Mouse (Mus musculus): Measurements from ENCODE around the gene Gm21962. TPM values are rescaled to one million over a fixed set of nuclear protein-coding genes. Genes with fewer than 3 reads are reported as not detected.
"Not testable (repeated sequence)": the region's sequence is repeated elsewhere in the genome, so short reads cannot be mapped to it uniquely, and the experiment has no call there.

Gene Gm21962
- not detected in 2 replicates for polyA plus RNA-seq (2012)

DNA sequence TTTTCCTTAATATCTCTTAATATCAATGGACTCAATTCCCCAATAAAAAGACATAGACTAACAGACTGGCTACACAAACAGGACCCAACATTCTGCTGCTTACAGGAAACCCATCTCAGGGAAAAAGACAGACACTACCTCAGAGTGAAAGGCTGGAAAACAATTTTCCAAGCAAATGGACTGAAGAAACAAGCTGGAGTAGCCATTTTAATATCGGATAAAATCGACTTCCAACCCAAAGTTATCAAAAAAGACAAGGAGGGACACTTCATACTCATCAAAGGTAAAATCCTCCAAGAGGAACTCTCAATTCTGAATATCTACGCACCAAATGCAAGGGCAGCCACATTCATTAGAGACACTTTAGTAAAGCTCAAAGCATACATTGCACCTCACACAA, at the start of gene Gm21962:
Gene Gm21962, plus strand, starts transcription at position 301 of the 400 bp plus-strand sequence.
- not testable (repeated sequence) for TF ChIP-seq GATA1 (IDR thresholded peaks at IDR 0.05; ENCODE audit: low read length)

DNA sequence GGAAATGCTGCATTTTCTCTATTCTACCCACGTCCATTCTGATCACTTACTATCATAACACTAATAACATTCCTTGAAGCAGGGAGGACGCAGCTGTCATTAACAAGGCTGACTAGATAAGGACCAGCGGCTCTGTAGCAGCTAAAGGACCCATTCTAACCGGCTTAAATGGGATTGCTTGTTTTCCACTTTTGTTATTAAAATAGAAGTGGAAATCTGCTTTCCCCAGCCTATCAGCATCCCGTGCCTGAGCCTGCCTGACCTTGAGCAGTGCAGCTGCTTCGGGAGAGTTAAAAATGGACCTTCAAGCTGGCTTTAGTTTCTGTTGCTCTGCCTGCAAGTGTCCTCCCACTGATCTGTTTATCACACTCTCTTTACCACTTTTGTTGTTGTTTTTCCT, 49.2 kb upstream of the Gm21962 start:
- TF ChIP-seq GATA1 (IDR thresholded peaks at IDR 0.05; ENCODE audit: low read length), result no peak

DNA sequence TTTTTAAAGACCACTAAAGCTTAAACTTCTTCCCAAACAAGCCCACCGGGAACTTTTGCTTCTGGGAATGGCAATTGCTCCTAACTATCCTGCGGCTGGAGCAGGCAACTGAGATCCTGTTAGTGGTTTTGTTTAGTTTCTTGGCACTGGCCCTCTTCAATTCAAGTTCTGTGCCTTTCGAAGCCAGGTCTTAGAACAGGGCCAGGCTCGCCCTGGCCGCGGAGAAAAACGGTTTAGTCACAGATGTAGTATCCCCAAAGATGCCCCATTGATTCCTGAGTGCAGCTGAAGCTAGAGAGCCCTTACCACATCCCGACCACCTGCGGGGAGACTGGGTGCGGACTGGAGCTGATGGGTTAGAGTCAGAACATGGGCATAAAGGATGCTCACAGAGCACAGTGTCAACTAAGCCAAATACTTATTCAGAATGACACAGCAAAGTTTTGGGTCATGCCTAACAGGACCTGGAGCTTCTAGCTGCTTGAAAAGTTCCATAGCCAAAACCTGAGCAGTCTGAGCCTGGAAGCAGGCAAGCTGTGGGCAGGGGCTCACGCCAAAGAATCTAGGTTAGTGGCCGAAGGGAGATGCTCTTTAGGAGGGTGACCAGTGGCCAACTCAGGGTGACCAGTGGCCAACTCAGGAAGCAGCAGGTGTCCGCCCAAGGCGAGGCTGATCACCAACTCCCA, 48.3 kb upstream of the Gm21962 start:
- TF ChIP-seq GATA1 (IDR thresholded peaks at IDR 0.05; ENCODE audit: low read length), result no peak

DNA sequence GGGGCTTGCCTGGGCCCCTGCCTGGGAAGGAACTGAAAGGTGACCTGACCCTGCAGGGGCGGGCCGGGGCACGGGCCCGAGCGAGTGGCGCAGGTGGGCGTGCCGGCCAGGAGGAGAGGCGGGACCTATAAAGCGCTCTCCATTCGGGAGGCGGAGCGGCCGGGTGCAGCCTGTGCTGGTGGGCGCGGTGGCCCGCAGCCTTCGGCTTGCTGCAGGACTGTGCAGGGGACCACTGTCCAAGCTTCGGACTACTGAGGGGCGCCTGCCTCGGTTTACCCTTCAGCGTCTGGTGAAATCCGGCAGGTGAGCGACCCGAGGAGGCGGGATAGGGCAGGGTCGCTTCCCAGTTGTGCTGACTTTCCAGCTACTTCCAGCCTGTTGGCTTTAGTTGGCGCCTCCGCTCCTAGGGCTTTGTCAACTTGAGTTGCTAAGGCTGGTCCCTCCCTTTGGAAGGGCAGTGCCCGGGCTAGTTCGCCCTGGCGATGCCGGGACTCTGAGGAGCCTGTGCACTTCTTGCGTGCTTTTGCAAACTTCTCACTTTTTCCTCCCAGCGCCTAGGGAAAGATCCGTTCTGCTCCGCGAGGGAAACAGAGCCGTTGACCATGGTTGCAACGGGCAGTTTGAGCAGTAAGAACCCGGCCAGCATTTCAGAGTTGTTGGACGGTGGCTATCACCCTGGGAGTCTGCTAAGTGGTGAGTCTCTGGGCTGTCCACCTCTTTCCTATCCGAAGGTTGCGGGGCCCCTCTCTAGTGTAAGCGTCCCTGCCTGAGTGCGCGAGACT, 47.6 kb upstream of the Gm21962 start:
- TF ChIP-seq GATA1 (IDR thresholded peaks at IDR 0.05; ENCODE audit: low read length), result no peak

DNA sequence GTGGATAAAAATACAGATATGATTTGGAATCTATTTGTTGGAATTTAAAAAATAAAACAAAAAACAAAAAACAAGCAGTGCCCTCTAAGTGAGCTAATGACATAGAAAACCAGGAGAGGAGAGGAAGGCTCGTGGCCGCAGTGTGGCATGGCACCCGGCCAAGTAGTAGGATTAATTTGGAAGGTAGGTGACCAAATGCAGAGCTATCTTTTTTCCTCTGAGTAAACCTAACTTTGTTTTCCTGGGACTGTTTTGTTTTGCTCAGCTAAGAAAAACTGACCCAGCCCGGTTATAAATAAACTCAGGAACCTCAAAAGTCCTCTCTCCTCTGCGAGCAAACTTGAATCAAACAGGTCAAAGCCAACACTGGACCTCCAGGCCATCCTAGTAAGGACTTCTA, 46.3 kb upstream of the Gm21962 start:
- TF ChIP-seq GATA1 (IDR thresholded peaks at IDR 0.05; ENCODE audit: low read length), result no peak

DNA sequence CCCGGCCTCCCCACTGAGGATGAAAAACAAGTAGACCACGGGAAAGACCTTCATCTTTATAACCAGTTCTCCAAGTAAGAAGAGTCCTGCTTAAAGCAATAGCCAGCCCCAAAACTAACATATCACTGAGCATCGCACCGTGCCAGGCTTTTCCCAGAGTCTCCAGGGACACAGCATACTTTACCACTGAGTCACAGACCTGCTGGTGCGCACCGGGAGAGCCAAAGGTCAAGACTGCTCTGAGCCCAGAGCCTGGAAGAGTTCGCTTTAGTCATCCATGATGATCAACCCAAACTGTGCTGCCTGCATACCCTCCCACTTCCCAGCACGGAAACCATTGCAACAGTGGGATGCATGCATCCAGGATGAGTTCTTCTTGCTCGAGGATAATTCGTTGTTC, 37.6 kb upstream of the Gm21962 start:
- no peak for TF ChIP-seq GATA1 (IDR thresholded peaks at IDR 0.05; ENCODE audit: low read length)

DNA sequence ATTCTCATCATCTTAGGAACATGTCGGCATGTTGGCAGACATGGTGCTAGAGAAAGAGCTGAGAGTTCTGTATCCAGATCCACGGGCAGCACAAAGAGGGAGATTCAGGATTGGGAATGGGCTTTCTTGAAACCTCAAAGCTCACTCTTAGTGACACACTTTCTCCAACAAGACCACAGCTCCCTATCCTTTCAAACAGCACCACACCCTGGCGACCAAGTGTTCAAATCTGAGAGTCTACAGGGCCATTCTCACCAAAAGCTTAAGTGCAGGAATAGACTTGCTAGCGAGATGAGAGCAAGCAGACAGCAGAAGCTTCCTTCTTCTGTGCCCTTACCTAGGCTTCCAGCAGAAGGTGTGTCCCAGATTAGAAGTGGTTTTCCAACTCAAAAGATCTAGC, 34.8 kb upstream of the Gm21962 start:
- TF ChIP-seq GATA1 (IDR thresholded peaks at IDR 0.05; ENCODE audit: low read length), result no peak

DNA sequence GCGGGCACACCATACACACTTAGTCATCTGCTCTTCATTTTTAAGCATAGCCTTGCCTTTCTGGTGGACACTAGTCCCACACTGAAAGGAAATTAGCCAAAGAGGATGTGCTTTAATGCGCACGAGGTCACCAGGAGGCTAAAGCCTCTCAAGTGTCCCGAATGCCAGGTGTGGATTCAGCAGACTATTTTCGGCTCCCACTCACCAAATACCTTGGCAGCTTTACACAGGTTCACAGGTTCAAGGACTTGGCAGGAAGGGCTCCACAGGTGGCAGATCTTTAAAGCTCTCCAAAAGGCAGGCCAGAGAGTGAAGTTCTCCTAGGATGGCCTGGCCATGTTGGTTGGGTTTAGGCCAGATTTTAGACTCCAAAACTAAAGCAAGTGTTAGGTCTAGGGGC, 30.1 kb upstream of the Gm21962 start:
- no peak for TF ChIP-seq GATA1 (IDR thresholded peaks at IDR 0.05; ENCODE audit: low read length)

DNA sequence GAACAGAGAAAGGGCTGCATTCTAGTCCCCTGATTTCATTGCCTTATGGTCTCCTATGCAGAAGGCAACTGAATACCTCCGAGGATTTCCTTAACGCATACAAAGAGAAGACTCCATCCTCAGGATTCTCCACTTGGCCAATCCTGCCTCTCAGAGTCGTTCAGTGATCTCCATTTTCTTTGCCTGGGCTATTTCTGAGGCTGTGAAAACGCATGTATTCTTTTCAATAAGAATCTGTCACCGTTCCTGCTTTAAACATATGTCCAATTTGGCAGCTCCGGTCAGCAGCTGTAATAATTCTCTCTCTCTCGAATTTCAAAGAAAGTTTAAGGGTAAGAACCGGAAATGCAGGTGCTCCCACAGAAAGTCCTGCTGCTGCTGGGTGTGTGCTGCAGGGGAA, 29.2 kb upstream of the Gm21962 start:
- TF ChIP-seq GATA1 (IDR thresholded peaks at IDR 0.05; ENCODE audit: low read length), result no peak

DNA sequence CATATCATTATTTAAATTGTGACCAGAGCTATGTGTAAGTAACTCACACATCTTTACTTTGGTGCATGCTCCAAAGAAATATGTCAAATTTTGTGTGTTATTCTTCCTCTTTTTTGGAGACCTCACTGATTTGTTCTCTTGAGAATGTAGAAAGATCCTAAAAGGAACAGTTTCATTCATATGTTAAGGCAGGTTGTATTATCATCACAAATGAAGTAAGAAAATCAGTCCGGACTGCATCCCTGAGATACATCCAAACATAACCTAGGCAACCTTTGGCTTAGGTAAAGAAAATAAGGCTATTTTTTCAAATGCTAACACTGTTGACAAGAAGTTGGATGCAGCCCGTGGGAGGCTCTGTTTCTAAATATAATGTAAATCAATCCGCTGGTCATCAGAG, 28.8 kb upstream of the Gm21962 start:
- TF ChIP-seq GATA1 (IDR thresholded peaks at IDR 0.05; ENCODE audit: low read length), result no peak

DNA sequence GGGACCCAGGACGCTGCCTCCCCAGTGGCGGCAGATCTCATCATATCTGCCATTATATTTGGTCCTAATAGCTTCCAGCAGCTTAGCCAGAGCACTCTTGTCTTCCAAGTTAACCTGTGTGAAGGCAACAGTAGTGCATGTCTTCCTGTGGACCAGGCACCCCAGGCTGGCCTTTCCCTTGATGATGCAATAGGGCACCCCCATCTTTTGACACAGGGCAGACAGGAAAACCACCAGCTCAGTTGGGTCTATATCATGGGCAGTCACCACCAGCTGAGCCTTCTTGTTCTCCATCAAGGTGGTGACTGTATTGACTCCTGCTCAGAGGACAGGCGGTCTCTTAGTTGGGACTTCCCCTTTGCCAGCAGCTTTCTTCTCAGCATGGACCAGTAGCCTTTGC, 27.2 kb upstream of the Gm21962 start:
- no peak for TF ChIP-seq GATA1 (IDR thresholded peaks at IDR 0.05; ENCODE audit: low read length)

DNA sequence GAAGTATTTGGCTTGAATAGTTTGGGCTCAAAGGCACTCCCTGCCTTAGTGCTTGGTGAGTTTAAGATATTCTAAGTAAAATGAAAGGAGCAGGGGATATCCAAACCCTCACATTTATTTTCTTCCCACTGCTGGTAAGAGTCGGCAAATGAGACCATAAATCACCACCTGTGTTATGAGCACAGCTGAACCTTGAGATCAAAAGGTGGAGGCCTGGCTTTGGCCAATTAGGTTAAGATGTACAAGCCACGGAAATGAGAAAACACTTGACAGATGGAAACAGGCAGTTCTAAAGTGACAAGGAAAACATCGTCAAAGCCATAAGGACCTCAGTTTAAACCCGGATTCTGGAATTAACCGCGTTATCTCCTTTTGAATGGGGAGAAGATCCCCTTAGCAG, 26.4 kb upstream of the Gm21962 start:
- no peak for TF ChIP-seq GATA1 (IDR thresholded peaks at IDR 0.05; ENCODE audit: low read length)

DNA sequence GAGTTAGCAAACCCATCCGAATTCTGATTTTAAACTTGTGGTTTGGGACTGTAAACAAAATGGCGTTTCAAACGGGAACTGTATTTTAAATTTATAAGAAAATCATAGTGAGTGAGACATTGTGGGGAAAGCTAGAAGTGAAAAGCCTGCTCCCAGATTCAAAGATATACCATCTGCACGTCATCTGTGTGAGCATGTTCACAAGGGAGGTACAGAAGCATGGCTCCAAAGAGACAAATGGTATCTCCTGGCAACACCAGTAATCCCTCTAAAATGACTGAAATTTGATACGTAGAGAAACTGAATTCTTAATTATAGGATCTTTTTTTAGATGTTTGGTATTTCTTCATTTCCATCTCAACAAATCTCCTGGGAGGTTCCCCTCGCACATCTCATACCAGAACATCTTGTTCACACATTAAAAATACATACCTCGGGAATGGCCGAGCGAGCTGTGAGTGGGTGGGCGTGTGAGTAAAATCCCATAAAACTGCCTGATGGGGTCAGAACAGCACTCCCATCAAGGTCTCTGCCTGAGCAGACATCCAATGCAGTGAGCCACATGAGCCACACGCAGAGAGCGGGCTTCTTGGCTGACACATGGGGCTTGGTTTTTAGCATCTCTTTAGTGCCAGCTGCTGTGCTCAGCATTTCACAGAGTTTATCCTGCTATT, 23.8 kb upstream of the Gm21962 start:
- TF ChIP-seq GATA1 (IDR thresholded peaks at IDR 0.05; ENCODE audit: low read length), result no peak

DNA sequence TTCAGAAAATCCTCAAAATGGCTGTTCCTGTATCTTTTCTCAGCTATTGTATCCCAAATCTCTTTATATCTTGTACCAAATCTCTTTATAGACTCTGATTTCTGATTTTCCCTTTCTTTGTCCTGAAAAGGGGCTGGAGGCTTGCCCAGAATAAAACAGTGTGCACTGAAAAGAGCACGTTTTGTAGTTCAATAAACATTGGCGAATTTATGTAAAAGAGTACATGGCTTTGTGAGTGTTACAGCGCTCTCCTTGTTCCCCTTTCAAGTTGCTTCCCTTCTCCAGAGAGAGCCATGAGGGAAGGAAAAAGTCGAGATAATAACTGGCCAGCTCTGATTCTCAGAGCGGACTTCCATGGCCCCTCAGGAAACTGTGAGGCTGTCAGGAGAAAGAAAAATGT, 22.2 kb upstream of the Gm21962 start:
- no peak for TF ChIP-seq GATA1 (IDR thresholded peaks at IDR 0.05; ENCODE audit: low read length)

DNA sequence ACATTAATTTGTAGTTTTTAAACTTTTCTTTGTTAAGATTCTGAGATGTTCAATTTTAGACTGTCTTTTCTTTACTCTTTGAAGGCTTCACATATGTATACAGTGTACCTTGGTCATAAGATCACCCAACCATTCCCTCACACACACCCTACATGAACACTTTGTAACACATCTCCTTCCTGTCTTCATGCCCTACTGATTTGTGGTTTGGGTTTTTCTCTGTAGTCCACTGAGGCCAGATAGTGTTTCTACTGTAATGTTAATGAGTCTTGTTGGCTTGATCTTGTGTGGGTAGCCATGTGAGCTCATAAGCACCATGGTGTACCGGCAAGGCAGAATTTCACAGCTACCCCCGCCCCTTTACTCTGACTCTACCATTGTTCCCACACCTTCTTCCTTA, 18.5 kb upstream of the Gm21962 start:
- no peak for TF ChIP-seq GATA1 (IDR thresholded peaks at IDR 0.05; ENCODE audit: low read length)

DNA sequence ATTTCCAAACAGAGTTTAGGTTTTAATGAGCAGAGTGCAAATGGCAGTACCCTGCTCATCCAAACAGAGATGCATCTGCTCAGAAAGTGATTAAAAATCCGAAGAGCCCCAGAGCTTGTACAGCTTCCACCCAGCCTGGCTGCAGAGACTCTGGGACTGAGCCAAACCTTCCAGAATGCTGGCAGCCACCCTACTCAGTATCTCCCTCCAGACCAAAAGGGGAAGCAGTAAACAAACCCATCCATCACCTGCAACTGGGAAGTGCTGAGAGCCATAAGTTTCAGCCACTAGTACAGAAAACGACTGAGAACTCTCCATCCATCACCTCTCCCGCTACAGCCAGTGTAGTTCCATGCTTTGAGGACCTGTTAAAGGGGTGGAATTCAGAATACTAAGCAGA, 9.6 kb downstream of the Gm21962 start:
- no peak for TF ChIP-seq GATA1 (IDR thresholded peaks at IDR 0.05; ENCODE audit: low read length)

All from G1E-ER4 (cell line).